Mouse (Mus musculus): ENCODE results near the gene Lsg1. TPM values are rescaled to one million over a fixed set of nuclear protein-coding genes. Genes with fewer than 3 reads are reported as not detected.

Lsg1 gene
- polyA plus RNA-seq, 1 experiment from 2014 or later, result 56.2 TPM

DNA sequence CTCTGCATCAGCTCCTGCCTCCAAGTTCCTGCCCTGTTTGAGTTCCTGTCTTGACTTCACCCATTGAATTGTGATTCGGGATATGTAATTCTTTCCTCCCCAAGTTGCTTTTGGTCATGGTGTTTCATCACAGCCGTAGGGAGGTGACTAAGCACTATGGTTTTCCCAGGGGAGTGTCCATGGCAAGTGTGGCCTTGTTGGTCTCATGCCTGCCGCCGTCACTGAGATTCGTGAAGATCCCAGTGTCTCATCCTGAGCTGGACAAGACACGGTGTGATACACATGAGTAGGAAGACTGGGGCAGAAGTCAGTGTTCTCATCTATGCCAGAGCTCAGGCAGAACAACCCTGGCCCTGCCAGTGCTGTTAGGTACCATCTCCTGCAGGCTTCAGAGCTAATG is 62.9 kb downstream of the Lsg1 start:
- H3K4me2 ChIP-seq (replicated peaks), result no peak overlapping the region
- no peaks in the 10 kb centered on the region for H3K9me3 ChIP-seq
- no peak overlapping the region for H3K27ac ChIP-seq (replicated peaks)
- no peak overlapping the region for H3K9ac ChIP-seq (replicated peaks)
- H3K36me3 ChIP-seq, result peaks cover 56% of the 10 kb centered on the region
- no peak for ATAC-seq (replicated peaks)
- no peaks in the 10 kb centered on the region for H3K27me3 ChIP-seq
- WGBS, result 92% methylated on average over 6 of the region's 6 CpGs
- H3K4me1 ChIP-seq, result peaks cover 3% of the 10 kb centered on the region; the same call in 1 of the 2 replicates
- H3K4me3 ChIP-seq, result no peak overlapping the region

DNA sequence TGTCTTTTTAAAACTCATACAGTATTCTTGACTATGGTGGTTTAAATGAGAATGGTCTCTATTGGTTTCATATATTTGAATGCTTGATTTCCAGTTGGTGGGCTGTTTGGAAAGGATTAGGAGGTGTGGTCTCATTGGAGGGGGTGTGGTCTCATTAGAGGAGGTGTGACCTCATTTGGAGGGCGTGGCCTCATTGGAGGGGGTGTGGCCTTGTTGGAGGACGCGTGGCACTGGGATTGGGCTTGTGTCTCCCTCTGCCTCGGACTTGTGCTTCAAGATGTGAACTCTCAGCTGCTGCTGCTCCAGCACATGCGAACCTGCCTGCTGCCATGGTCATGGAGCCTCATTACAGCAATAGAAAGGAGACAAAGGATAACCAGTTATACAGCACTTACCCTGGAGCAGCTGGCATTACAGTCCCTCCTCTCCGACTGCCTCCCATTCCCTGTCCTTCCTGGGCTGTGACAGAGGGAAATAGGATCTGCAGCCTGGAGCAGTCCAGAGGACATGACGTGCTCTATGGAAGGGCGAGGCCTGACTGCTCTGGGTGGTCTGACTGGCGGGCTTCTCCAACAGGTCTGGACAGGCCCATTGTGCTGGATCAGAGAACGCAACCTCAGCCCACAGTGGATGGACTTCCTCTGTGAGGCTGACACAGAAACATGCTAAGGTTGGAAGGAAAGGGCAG is 65.0 kb downstream of the Lsg1 start:
- Histone ChIP-seq H3K36me3 (peaks cover 43% of the 10 kb centered on the region), H3K27ac (replicated peaks) (no peak overlapping the region), H3K9me3 (no peaks in the 10 kb centered on the region), H3K9ac (replicated peaks) (no peak overlapping the region), H3K27me3 (no peaks in the 10 kb centered on the region), H3K4me3 (no peak overlapping the region), H3K4me2 (replicated peaks) (no peak overlapping the region), H3K4me1 (peaks cover 3% of the 10 kb centered on the region; the same call in 1 of the 2 replicates)
- ATAC-seq (replicated peaks), result peak; percentile 40; the same call in 1 of the 2 replicates
- WGBS, result 65% methylated on average over 10 of the region's 10 CpGs

DNA sequence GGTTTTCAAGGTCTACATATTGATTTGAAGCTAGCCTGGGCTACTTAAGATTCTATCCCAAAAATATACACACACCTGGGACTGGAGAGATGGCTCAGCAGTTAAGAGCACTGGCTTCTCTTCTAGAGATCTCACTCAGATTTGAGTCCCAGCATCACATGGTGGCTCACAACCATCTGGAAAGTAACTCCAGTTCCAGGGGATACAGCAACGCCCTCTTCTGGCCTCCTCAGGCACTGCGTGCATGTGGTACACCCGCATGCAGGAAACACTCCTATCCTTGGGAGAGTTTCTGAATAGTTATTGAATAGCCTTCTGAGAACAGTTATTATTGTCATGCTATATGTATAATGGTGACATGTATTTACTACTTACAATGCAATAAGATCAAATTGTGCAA is 66.2 kb downstream of the Lsg1 start:
- Histone ChIP-seq H3K9ac (replicated peaks) (no peak overlapping the region), H3K36me3 (peaks cover 48% of the 10 kb centered on the region), H3K4me2 (replicated peaks) (no peak overlapping the region), H3K9me3 (no peaks in the 10 kb centered on the region), H3K4me3 (no peak overlapping the region), H3K27me3 (no peaks in the 10 kb centered on the region), H3K27ac (replicated peaks) (no peak overlapping the region), H3K4me1 (peaks cover 3% of the 10 kb centered on the region; the same call in 1 of the 2 replicates)
- ATAC-seq (replicated peaks), result no peak
- WGBS, result 63% methylated on average over 3 of the region's 3 CpGs

DNA sequence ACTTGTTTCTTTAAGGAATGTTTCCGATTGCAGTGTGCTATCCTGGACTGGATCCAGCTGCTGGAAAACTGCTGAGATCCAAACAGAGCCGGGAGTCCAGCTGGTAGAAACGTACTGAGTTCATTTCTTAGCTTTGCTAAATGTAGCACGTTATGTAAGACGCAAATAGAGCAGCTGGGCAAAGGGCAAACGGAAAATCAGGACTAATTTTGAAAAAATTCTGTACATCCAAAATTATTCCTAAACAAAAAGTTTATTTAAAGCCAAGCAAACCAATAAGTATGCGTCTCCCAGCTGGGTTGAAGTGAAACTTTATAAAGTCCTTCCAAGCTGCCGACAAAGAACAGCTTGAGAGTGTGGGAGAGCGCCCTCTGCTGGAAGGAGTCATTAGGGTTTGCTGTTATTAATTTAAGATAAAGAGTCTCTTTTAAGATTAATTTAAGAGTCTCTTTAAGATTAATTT is 67.0 kb downstream of the Lsg1 start:
- Histone ChIP-seq H3K27ac (replicated peaks) (no peak overlapping the region), H3K9me3 (no peaks in the 10 kb centered on the region), H3K4me3 (no peak overlapping the region), H3K27me3 (no peaks in the 10 kb centered on the region), H3K9ac (replicated peaks) (no peak overlapping the region), H3K4me2 (replicated peaks) (peak overlapping the region; percentile 25; the same call in 1 of the 2 replicates), H3K36me3 (peaks cover 51% of the 10 kb centered on the region), H3K4me1 (peaks cover 3% of the 10 kb centered on the region; the same call in 1 of the 2 replicates)
- ATAC-seq (replicated peaks), result no peak
- WGBS, result 15% methylated on average over 9 of the region's 9 CpGs

DNA sequence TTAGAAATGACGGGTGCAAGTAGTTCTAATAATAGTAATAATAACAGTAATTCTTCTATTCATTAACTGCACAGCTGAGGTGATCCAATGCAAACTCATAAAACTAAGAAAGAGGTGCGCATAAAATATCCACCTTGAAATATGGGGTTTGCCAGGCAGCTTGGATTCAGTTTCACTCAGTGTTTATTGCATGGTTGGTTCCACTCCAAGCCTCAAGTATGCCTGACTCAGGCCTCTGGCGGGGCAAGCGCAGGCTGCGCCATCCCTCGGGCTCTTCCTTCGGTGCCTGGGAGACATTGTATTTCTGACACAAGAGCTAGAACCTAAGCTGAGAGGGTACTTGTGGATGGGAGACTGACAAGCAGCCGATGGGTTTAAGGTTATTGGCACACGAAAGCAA is 68.8 kb downstream of the Lsg1 start:
- Histone ChIP-seq H3K4me3 (no peak overlapping the region), H3K27ac (replicated peaks) (no peak overlapping the region), H3K27me3 (no peaks in the 10 kb centered on the region), H3K9me3 (no peaks in the 10 kb centered on the region), H3K9ac (replicated peaks) (no peak overlapping the region), H3K36me3 (peaks cover 40% of the 10 kb centered on the region), H3K4me2 (replicated peaks) (no peak overlapping the region), H3K4me1 (peaks cover 3% of the 10 kb centered on the region; the same call in 1 of the 2 replicates)
- WGBS, result 78% methylated on average over 9 of the region's 9 CpGs
- no peak for ATAC-seq (replicated peaks)

DNA sequence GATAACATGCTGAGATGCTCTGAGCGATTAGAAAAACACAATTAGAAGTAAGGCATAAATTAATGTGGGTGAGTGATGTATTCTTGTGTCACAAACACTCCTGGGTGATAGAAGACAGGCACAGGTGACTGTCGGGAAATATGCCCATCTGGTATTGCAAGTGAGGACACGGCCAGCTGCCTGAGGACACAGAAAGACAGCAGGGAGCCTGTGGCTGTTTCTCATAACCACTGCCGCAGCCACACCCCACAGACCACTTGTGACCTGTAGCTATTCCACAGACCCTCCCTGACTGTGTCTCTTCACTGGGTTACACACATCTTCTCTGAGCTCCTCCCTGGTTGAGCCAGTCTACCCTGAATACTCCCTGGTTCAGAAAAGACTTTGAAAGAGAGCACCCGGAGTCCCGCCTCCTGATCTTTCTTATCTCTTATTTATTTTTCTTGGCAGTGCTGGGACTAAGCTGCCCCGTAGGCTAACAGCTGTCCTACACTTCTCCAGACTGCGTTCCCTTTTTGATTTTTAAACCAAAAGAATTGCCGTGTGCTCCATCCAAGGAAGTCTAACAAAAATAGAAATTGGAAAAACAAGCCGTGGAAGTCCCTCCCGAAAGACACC is 69.6 kb downstream of the Lsg1 start:
- Histone ChIP-seq H3K27me3 (no peaks in the 10 kb centered on the region), H3K4me2 (replicated peaks) (no peak overlapping the region), H3K36me3 (peaks cover 45% of the 10 kb centered on the region), H3K9ac (replicated peaks) (no peak overlapping the region), H3K4me1 (peaks cover 3% of the 10 kb centered on the region; the same call in 1 of the 2 replicates), H3K27ac (replicated peaks) (no peak overlapping the region), H3K4me3 (no peak overlapping the region), H3K9me3 (no peaks in the 10 kb centered on the region)
- no peak for ATAC-seq (replicated peaks)
- 83% methylated on average over 11 of the region's 11 CpGs for WGBS

DNA sequence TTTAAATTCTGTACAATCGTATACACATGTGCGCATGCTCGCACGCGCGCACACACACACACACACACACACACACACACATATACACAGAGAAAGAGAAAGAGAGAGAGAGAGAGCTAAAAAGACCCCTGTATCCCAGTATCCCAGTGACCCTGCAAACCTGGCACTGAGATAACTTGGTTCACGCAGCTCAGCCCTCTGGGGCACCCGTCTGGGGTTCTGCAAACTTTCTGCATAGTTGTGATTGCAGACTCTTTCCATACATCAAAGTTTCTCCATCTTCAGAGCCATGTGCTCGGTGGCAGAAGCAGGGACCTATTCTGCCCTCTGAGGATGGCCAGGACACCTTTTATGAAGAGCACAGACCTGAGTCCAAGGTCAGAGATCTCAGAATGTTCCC is 70.4 kb downstream of the Lsg1 start:
- Histone ChIP-seq H3K4me1 (peaks cover 10% of the 10 kb centered on the region), H3K9me3 (no peaks in the 10 kb centered on the region), H3K27ac (replicated peaks) (no peak overlapping the region), H3K4me3 (no peak overlapping the region), H3K4me2 (replicated peaks) (no peak overlapping the region), H3K27me3 (no peaks in the 10 kb centered on the region), H3K36me3 (peaks cover 38% of the 10 kb centered on the region), H3K9ac (replicated peaks) (no peak overlapping the region)
- 94% methylated on average over 9 of the region's 9 CpGs for WGBS
- no peak for ATAC-seq (replicated peaks)

DNA sequence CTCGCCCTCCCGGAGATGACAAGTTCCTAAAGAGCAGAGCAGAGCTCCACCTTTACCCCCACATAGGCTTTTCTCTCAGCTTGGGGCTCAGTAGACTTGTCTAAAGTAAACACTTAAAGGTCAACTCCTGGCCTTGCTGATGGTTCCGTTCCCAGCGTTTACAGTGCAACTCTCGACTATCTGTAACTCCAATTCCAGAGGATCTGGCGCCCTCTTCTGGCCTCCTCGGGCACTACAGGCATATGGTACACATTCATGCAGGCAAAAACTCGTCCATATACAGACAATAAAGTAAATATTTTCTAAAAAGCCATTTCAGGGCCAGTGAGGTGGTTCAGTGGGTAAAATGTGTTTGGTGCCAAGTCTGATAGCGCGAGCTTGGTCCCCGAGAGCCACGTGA is 72.0 kb downstream of the Lsg1 start:
- Histone ChIP-seq H3K36me3 (peaks cover 29% of the 10 kb centered on the region), H3K4me3 (no peak overlapping the region), H3K4me1 (peaks cover 20% of the 10 kb centered on the region), H3K9ac (replicated peaks) (no peak overlapping the region), H3K4me2 (replicated peaks) (no peak overlapping the region), H3K27ac (replicated peaks) (no peak overlapping the region), H3K9me3 (no peaks in the 10 kb centered on the region), H3K27me3 (no peaks in the 10 kb centered on the region)
- WGBS, result 69% methylated on average over 12 of the region's 12 CpGs
- ATAC-seq (replicated peaks), result no peak

DNA sequence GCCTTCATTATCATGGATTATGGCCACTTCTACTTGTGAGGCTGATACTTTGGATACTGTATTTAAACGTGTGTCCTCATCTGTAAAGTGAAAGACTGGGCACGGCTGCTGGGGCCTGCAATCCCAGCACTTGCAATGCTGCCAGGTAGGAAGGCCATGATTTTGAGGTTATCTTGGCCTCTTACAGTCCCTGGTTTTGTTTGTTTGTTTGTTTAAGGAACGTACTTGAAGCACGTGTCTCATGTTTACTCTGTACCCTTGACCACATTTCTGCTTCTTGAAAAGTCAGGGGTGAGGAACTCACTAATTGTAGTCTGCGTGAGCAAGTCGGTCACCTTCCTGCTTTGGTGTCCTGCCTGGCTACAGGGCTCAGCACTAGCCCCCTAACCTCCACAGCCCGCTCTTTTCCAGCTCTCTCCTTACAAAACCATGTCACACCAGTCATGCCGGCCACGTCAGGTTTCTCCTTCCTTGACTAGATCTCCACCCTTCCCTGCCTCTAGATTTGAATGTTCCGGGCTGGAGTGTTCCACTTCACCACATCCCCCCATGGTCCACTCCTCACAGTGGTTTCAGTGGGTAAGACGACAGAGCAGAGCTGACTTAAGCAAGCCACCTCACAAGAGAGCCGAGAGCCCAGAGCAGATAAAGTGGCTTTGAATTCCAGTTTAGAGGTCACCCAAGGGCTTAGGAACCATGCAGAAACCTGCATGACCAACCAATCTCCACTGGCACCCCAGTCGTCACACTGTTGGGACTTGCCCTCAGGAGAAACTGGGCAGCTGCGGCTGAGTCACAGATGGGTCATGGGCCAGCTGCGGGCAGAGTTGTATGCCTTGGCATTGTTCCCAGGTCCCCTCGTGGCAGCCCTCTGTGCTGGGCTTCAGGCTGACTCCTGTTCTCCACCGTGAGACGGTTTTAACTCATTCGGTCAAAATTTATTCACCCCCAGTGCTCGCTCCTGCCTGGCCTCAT is 74.1 kb downstream of the Lsg1 start:
- no peak overlapping the region for H3K4me3 ChIP-seq
- H3K9me3 ChIP-seq, result no peaks in the 10 kb centered on the region
- ATAC-seq (replicated peaks), result no peak
- H3K36me3 ChIP-seq, result peaks cover 27% of the 10 kb centered on the region
- no peak overlapping the region for H3K4me2 ChIP-seq (replicated peaks)
- no peak overlapping the region for H3K9ac ChIP-seq (replicated peaks)
- no peaks in the 10 kb centered on the region for H3K27me3 ChIP-seq
- H3K27ac ChIP-seq (replicated peaks), result no peak overlapping the region
- peaks cover 24% of the 10 kb centered on the region for H3K4me1 ChIP-seq
- 75% methylated on average over 20 of the region's 20 CpGs for WGBS

DNA sequence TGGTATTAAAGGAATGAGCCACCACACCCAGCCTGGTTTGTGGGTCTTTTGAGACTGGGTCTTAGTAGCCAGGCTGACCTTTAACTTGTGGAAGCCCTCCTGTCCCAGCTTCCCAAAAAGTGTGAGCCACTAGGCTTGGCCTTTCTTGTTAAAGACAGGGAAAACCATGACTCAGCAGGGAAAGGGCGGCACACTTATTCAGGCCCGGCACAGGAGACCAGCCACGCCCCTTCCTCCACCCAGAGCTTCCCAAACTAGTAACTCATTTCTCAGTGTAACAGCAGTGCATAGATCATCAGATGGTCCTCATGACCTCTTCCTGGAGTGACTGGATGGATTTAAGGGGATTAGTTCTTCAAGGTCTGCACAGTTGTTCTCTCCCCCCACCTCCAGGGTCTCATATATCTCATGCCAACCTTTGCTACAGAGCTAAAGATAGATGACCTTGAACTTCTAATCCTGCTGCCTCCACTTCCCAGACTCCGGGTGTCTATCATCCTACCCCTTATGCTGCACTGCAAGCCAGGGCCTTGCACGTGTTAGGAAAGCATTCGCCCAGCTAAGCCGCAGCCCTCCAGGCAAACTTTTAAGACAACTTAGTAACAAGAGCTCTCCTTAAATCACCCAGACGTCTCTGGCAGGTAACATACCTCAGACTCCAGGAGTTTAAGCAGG is 74.9 kb downstream of the Lsg1 start:
- Histone ChIP-seq H3K27me3 (no peaks in the 10 kb centered on the region), H3K9ac (replicated peaks) (no peak overlapping the region), H3K4me1 (peaks cover 24% of the 10 kb centered on the region), H3K4me3 (no peak overlapping the region), H3K36me3 (peaks cover 26% of the 10 kb centered on the region), H3K4me2 (replicated peaks) (0 out of 2 replicates have a peak overlapping the region, but pooled peaks have one; percentile 52), H3K9me3 (no peaks in the 10 kb centered on the region), H3K27ac (replicated peaks) (no peak overlapping the region)
- no peak for ATAC-seq (replicated peaks)
- 62% methylated on average over 8 of the region's 8 CpGs for WGBS

DNA sequence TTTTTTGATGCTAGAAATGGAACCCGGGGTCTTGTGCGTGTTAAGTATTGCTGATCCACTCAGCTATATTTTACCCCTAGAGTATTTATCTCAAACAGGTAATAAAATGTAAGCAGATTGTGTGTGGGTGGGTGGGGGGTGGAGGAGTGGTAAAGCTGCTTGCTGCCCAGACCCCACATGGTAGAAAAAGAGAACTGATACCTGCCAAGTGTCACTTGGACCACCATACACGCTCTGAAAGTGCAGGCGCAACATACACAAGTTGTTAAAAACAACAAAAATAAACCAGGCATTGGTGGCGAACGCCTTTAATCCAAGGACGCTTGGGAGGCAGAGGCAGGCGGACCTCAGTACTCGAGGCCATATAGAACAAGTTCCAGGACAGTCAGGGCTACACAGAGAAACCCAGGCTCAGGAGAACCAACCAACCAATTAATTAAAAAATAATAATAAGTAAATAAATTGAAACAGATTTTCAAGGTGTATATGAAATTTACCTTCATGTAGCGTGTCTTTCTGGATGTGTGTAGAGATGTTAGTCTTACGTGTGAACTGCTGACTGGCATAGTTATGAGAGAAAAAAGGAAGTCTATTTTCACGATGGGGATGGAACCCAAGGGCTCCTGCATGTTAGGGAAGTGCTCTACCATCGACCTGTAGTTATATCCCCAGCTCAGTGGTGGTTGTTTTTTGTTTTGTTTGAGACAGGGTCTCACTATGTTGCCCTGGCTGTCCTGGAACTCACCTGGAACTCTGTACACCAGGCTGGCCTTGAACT is 75.6 kb downstream of the Lsg1 start:
- 80% methylated on average over 13 of the region's 13 CpGs for WGBS
- H3K4me2 ChIP-seq (replicated peaks), result peak overlapping the region; percentile 52
- no peaks in the 10 kb centered on the region for H3K27me3 ChIP-seq
- peaks cover 19% of the 10 kb centered on the region for H3K36me3 ChIP-seq
- no peaks in the 10 kb centered on the region for H3K9me3 ChIP-seq
- no peak for ATAC-seq (replicated peaks)
- H3K27ac ChIP-seq (replicated peaks), result peak overlapping the region; percentile 94
- peak overlapping the region; percentile 86 for H3K9ac ChIP-seq (replicated peaks)
- peaks cover 24% of the 10 kb centered on the region for H3K4me1 ChIP-seq
- H3K4me3 ChIP-seq, result peak overlapping the region; percentile 71

All from forebrain, embryonic 15.5 days (tissue).